Mouse (Mus musculus) cerebellum, adult 9-11 months (tissue): ENCODE measurements around the gene Mansc1.
"Not testable (repeated sequence)": the region's sequence is repeated elsewhere in the genome, so short reads cannot be mapped to it uniquely, and the experiment has no call there.

Experiments used
- DNase-seq: peaks from one replicate; pipeline ENCODE4 v3.0.0; 2022

Gene Mansc1

GRCm38 (mm10) chr6:134631947-134632687, at the start of gene Mansc1:
Mansc1 (minus strand) TSS chr6:134632488.
- DNase-seq = peak; percentile 76

- not testable (repeated sequence) for DNase-seq
Measured at GRCm38 (mm10) chr6:134679330-134679729, 47.0 kb upstream of the Mansc1 start.

- no peak for DNase-seq
Measured at GRCm38 (mm10) chr6:134678037-134678436, 45.7 kb upstream of the Mansc1 start.

- no peak for DNase-seq
Measured at GRCm38 (mm10) chr6:134677504-134677903, 45.2 kb upstream of the Mansc1 start.

DNA sequence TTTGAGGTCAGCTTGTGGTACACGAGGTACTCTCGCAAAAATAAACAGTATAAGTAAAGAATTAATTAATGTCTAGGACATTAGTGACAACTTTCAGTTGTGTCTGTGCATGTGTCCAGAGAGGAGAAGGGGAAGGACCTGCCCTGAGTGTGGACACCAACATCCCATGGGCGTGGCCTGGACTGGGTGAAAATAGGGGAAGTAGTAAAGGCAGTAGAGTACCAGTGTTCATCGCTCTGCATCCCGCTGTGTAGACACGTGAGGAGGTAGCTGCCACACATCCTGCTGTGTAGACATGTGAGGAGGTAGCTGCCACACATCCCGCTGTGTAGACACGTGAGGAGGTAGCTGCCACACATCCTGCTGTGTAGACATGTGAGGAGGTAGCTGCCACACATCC, 41.4 kb upstream of the Mansc1 start:
- DNase-seq = not testable (repeated sequence)

DNA sequence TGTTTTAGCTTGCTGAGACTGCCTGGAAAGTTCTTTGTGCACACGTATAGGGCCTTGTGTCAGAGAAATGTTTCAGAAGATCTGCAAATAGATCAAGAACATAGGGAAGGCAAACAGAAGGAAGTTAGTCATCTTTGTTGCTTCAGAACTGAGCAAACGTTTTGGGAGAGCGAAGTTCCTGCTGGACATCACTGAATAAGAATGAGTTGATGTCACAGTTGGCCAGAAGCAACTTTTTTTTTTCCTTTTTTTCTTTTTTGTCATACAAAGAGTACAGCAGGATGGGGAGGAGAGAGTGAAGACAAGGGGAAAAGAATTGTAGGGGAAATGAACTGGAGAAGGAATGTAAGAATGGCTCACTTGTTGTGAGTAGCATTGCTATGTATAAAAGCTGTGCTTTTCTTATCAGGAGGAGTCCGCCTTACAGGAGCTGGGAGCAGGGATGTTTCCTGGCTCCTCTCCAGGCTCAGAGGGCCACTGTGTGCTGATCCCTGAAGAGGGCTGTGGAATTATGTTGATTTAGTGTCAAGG, 38.7 kb upstream of the Mansc1 start:
- DNase-seq = no peak

GRCm38 (mm10) chr6:134669179-134669865, 37.0 kb upstream of the Mansc1 start:
- no peak for DNase-seq

DNA sequence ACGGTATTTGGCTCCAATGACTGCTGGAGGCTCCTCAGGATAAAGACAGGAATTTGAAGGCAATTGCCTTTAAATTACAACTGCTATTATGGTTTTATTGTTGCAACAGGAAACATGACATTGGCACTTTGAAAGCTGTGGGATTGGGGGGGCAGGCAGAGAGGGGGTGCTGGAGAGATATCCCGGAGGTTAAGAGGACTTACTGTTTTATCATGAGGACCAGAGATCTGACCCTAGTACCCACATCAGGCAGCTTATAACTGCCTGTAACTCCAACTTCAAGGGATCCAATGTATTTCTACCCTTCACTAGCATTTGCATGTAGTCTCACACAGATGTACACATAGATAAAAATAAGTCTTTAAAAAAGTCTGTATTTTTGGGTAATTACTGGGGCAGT, 36.2 kb upstream of the Mansc1 start:
- DNase-seq = no peak

DNA sequence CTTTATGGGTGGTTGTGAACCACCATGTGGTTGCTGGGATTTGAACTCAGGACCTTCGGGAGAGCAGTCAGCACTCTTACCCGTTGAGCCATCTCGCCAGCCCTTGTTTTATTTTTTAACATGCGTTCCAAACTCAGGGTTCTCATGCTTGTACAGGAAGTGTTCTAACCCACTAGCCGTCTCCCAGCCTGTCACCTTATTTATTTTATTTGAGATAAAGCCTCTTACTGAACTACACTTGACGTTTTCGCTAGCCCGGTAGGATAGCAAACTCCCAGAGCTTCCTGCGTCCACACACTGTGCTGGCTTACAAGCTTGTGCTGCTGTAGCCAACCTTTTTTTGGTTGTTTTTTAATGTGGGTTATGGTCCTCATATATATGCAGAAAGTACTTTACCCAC, 33.5 kb upstream of the Mansc1 start:
- DNase-seq = no peak

GRCm38 (mm10) chr6:134664573-134664972, 32.3 kb upstream of the Mansc1 start:
- no peak for DNase-seq

DNA sequence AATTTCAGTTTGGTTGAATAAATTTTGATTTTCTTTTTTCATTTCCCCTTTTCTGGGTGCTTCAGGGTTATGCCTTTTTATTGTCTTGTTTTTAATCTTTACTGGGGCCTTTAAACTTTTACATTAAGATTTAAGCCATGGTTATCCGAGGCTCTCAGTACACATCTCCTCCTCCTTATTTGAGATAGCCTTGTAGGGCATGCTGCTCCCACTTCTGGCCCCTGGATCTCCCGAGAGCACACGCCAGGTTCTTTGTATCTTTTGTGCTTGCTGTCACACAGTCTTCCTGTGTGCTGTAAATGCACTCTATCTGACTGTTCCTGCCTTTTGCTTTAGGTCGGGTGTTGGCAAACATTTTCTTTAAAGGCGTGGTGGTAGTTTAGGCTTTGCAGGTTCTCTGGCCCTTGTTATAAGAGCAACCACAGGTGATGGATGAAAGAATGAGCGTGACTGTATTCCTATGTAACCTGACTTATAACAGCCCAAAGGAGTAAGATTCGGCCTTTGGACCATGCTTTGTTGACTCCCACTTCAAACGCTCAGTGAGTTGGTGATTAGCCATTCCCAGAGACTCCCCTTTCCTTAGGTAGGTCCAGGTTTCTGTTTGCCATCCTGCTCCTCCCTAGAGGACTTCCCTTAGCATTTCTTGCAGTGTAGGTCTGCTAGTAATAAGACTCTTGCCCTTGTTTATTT, 28.6 kb upstream of the Mansc1 start:
- DNase-seq = no peak

DNA sequence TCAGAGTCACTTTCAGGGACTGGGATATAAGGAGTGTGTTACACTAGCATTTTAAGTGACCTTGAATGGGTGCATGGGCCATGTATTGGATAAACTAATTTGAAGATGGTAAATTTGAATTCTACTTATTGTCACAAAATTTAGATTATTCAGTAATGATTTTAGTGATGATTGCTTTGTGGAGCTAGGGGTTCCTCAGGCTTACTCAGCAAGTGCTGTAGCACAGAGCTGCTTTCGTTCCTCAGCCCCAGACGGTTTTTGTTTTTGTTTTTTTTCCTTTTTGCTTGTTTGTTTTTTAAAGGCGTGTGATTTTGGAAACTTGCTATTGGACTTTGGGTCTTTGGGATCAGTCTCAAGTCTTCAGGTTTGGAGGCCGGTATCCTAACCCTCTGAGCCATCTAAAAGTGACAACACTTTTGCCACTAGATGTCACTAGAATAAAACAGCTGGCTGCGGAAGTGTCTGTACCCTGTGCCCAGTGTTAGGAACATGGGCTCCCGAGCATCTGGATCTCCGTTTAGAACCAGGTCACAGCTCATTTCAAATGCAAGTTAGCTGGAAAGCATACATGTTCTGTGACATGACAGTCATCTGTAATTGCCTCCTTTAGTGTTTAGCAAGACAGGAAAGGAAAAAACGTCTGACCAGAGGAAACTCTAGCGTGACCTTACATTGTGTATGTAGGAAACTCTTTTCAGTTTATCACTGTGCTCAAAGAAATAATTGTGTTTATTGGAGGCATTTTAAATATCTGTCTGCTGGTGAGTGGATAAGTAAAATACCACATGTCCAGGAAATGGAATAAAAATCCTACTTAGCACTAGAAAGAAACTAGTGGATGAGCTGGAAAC, 27.0 kb upstream of the Mansc1 start:
- peak; percentile 52 for DNase-seq

DNA sequence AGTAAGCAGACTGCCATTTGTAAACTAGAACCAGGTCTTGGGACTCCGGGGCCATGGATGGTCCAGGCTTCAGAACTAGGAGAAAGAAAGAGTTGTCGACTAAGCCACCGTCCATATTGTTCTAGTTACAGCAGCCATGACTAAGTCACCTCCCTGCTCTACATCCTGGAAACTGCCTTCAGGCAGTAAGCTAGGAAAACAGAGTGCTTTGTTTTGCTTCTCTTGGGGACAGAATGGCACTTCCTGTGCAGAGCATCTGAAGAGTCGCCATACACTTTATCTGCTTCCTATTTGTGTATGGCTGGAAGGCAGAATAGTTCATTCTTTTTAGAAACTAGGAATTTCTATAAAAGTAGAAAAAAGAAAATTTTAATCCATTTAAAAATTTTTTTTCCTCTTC, 24.2 kb upstream of the Mansc1 start:
- no peak for DNase-seq

GRCm38 (mm10) chr6:134648356-134648755, 16.1 kb upstream of the Mansc1 start:
- no peak for DNase-seq

GRCm38 (mm10) chr6:134647621-134648020, 15.3 kb upstream of the Mansc1 start:
- no peak for DNase-seq

GRCm38 (mm10) chr6:134646835-134647234, 14.5 kb upstream of the Mansc1 start:
- DNase-seq = no peak

- no peak for DNase-seq
Measured at GRCm38 (mm10) chr6:134643296-134643695, 11.0 kb upstream of the Mansc1 start.

- no peak for DNase-seq
Measured at GRCm38 (mm10) chr6:134641738-134642446, 9.6 kb upstream of the Mansc1 start.

DNA sequence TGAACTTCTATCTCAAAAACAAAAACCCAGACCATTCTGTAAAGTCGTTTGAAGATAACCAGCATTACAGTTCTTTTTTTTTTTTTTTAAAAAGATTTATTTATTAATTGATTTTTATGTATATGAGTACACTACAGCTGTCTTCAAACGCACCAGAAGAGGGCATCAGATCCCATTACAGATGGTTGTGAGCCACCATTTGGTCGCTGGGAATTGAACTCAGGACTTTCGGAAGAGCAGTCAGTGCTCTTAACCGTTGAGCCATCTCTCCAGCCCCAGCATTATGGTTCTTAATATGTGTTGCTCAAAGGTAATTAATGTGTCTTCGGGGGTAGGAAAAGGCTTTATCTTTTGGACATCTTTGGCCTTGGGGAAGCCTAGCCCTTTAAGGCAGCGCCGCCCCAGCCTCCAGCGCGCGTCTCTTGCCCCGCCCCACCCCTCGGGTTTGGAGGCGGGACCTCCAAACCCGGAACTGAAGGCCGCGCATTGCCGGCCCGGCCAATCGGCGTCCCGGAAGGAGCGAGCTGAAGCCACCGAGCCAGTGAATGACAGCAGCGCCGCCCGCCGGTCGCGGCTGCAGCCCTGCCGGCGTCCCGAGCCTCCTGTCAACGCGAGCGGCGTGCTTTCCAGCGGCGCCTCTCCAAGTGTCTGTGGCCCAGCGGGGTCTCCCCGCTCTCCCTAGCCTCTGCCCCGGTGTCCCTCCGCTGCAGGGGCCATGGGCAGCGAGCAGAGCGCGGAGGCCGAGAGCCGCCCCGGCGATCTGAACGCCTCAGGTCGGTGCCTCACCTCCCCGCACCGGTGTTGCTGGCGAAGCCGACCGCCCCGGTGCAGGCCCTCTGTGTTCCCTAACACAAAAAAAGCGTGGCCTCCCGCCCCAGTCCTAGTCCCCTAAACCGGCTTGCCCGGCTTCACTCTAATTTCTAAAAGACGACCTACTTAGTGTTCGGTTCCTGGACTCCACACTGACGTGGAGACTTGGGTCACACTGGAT, 8.5 kb upstream of the Mansc1 start:
- DNase-seq = peak; percentile 93

DNA sequence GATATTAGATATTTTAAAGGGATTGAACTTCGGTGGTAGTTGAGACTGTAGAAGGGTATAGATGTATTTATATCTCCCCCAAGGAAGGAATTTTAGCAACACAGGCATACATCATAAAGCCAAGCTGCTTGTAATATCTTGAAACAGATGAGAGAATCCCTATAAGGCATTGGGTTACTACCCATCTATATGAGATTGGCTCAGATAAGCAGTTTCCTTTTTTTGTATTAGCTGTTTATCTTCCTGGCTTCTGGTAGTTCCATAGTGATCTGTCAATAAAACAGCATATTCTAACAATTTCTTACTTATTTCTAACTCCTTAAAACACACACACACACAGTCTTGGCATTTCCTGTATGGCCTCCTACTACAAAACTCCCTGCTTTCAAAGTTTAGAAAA, 7.6 kb upstream of the Mansc1 start:
- no peak for DNase-seq

DNA sequence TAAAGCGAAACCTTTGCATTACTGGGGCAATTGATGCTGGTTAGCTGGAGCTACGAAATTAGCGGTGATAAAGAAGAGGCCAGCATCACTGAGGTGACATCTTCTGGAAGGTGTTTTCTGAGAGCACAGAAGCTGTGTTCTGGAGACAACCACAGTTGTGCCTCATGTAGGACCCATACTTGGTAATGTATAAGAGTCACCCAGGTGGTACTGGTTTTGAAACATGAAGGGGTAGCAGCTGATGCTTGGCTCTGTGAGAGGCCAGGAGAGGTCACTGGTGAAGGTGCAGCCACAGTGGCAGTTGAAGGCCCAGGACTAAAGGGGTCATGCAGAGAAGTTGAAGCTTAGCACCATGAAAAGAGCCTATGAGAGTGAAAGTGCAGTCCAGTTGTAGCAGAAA, 6.9 kb upstream of the Mansc1 start, which contains the start of gene Borcs5:
Gene Borcs5, plus strand, starts transcription at position 301 of the 400 bp plus-strand sequence.
- no peak for DNase-seq
